9 mouse cellular contexts compared by ENCODE assay signal in the genomic region with DNA sequence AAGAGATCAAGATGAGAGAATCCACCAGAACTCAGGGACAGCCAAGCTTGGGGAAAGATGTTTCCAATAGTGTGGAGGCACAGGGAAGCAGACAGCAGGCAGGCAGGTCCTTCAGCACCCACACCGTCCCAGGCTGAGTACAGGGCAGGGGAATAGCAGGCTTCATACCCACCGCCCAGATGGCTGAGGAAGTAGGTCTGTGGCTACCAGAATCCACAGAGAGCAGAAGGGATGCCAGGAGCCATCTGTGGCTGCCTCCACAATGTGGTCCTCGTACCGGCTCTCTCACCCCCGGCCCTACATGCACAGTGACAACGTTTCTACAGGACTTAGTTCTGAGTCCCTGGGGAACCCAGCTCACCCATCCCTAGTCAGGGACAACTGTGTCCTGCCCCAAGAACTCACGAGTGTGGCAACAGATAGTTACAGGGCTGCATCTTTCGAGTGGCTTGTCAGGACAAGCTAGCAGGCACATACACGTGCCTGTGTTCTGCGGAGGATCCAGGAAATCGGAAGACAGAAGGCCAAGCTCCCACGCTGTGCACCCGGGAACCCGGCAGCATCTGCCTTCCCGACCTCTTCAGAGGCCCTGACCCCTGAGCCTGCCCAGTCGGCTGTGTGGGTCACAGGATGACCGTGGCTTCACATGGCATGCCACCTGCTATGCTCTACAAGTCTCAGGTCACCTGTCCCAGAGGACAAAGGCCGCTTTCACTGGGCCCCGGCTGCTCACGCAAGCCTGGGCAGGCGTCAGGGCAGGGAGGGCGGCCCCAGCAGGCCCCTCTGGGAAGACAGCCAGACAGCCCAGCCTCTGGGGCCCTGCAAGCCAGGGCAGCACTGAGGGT.
DNase-seq lines count a peak whose midpoint lies in the region; ATAC-seq and TF ChIP-seq lines count a peak whose summit lies in the region.
"Had no signal": no experiment of that assay in that cellular context is flagged by ENCODE, and none has a peak within 500 bp of the region (broad histone marks: within the 10 kb centered on the region; RNA-seq: fewer than 3 reads in every experiment).

No protein-coding gene starts in this region.

- no peaks in the 10 kb centered on the region for H3K9me3 ChIP-seq in midbrain, embryonic 14.5 days (ENCODE audit: control insufficient read depth, low read length)

- H3K27me3 ChIP-seq in kidney, adult 2 months (replicated peaks; ENCODE audit: control insufficient read depth, insufficient read depth, low read length): no peaks in the 10 kb centered on the region
- H3K27me3 ChIP-seq in midbrain, embryonic 14.5 days (ENCODE audit: control insufficient read depth, insufficient read depth, low read length): no peaks in the 10 kb centered on the region

- DNase-seq in cerebellum, postnatal 14 days: peak; percentile 43 to 48
- DNase-seq in cerebellum, adult 8-10 months: no peak
- peak; percentile 83 for DNase-seq in retina, postnatal 1 day
- no peak for DNase-seq in retina, embryonic 14.5 days (ENCODE audit: low spot score)
- DNase-seq in kidney, adult 2 months: peak; percentile 88
- DNase-seq in midbrain, embryonic 14.5 days: no peak
- no peak for DNase-seq in thymus, postnatal 25 days
- no peak for DNase-seq in frontal cortex, postnatal 14 days (ENCODE audit: low spot score in 2 of 2)

- no peaks in the 10 kb centered on the region for H3K36me3 ChIP-seq in kidney, adult 2 months (ENCODE audit: control insufficient read depth, insufficient read depth, low read length)
- no peaks in the 10 kb centered on the region for H3K36me3 ChIP-seq in midbrain, embryonic 14.5 days (ENCODE audit: control insufficient read depth, insufficient read depth, low read length)

- no peak overlapping the region for H3K4me3 ChIP-seq in kidney, adult 2 months (ENCODE audit: insufficient read depth, low read depth, low read length)
- no peak overlapping the region for H3K4me3 ChIP-seq in midbrain, embryonic 14.5 days (replicated peaks; ENCODE audit: low read depth, low read length)

- ATAC-seq in midbrain, embryonic 14.5 days (ENCODE audit: low FRiP score, low TSS enrichment): no peak

- H3K4me2 ChIP-seq in midbrain, embryonic 14.5 days (ENCODE audit: low read length): no peak overlapping the region

- H3K9ac ChIP-seq in midbrain, embryonic 14.5 days (replicated peaks; ENCODE audit: low read length): no peak overlapping the region

- no peak for TF ChIP-seq CTCF in kidney, adult 2 months (conservative IDR thresholded peaks at IDR 0.05; ENCODE audit: insufficient read depth, insufficient read length, low read depth, low read length)

- H3K27ac ChIP-seq in kidney, adult 2 months (ENCODE audit: insufficient read depth, low read depth, low read length): peak overlapping the region; percentile 24; the same call in 1 of the 2 replicates
- peak overlapping the region; percentile 32; the same call in 1 of the 2 replicates for H3K27ac ChIP-seq in midbrain, embryonic 14.5 days (replicated peaks; ENCODE audit: low read depth, low read length)
- H3K27ac ChIP-seq: macrophage had no signal

- WGBS in kidney, adult 2 months: 36% methylated on average over 22 of the region's 22 CpGs
- 52% methylated on average over 22 of the region's 22 CpGs for WGBS in midbrain, embryonic 14.5 days

- no peaks in the 10 kb centered on the region for H3K4me1 ChIP-seq in kidney, adult 2 months (ENCODE audit: control insufficient read depth, insufficient read depth, low read length)
- H3K4me1 ChIP-seq in midbrain, embryonic 14.5 days (ENCODE audit: control insufficient read depth, insufficient read depth, low read length): peaks cover 18% of the 10 kb centered on the region

- TF ChIP-seq POLR2A in kidney, adult 2 months (IDR thresholded peaks at IDR 0.05; ENCODE audit: low read depth, low read length): no peak

Comparison
In these comparisons a context has a peak if more than half of its experiments do, and no peak if none do; other contexts are left out.
1. DNase-seq: peak in cerebellum, postnatal 14 days (2 of 2), retina, postnatal 1 day (single experiment) and kidney, adult 2 months (single experiment); none in cerebellum, adult 8-10 months (single experiment), retina, embryonic 14.5 days (single experiment), midbrain, embryonic 14.5 days (single experiment), thymus, postnatal 25 days (single experiment) and frontal cortex, postnatal 14 days (0 of 2).